Mouse (Mus musculus): ENCODE results near the gene Haghl. TPM values are rescaled to one million over a fixed set of nuclear protein-coding genes. Genes with fewer than 3 reads are reported as not detected.

Gene Haghl
- polyA plus RNA-seq, 1 experiment from 2014 or later: 75.6 TPM

GRCm38 (mm10) chr17:25794998-25795397 lies 9.5 kb upstream of the Haghl start:
- H3K4me2 ChIP-seq (replicated peaks; ENCODE audit: low read depth, low read length): peak overlapping the region; percentile 99
- WGBS: 74% methylated on average over 17 of the region's 17 CpGs
- H3K9ac ChIP-seq (ENCODE audit: low read depth, low read length): 0 out of 2 replicates have a peak overlapping the region, but pooled peaks have one; percentile 78
- H3K4me3 ChIP-seq (ENCODE audit: low read length): no peak overlapping the region; the same call in 1 of the 2 replicates
- peaks cover 6% of the 10 kb centered on the region for H3K36me3 ChIP-seq (ENCODE audit: control insufficient read depth, insufficient read depth, low read length)
- H3K9me3 ChIP-seq (ENCODE audit: control insufficient read depth, low read length): no peaks in the 10 kb centered on the region
- H3K4me1 ChIP-seq (ENCODE audit: control insufficient read depth, insufficient read depth, low read length): peaks cover 50% of the 10 kb centered on the region
- no peak for ATAC-seq (ENCODE audit: low FRiP score, low TSS enrichment)
- no peaks in the 10 kb centered on the region for H3K27me3 ChIP-seq (ENCODE audit: control insufficient read depth, insufficient read depth, low read length)
- peak overlapping the region; percentile 7; the same call in 1 of the 2 replicates for H3K27ac ChIP-seq (ENCODE audit: low read depth, low read length)

DNA sequence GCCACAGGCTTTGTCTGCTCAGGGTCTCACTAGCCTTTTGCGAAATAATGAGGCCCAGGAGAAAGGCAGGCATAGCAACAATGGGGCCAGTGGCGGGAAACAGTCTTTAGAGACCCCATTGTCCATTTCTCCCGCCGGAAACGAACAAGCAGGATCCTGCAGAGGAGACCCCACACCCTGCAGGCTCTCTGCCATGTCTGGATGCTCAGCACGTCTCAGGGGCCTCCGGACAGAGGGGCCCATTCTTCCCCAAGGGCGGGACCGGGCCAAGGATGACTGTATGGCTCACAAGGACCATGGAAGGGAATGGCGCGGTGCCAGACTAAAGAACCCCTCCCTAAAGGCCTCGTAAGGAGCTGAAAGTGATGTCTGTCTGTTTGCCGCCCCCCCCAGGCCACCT lies 8.7 kb upstream of the Haghl start:
- Histone ChIP-seq H3K9ac (ENCODE audit: low read depth, low read length) (no peak overlapping the region), H3K27me3 (ENCODE audit: control insufficient read depth, insufficient read depth, low read length) (no peaks in the 10 kb centered on the region), H3K9me3 (ENCODE audit: control insufficient read depth, low read length) (no peaks in the 10 kb centered on the region), H3K4me3 (ENCODE audit: low read length) (no peak overlapping the region; the same call in 1 of the 2 replicates), H3K36me3 (ENCODE audit: control insufficient read depth, insufficient read depth, low read length) (peaks cover 14% of the 10 kb centered on the region), H3K4me1 (ENCODE audit: control insufficient read depth, insufficient read depth, low read length) (peaks cover 50% of the 10 kb centered on the region), H3K27ac (ENCODE audit: low read depth, low read length) (peak overlapping the region; percentile 37; the same call in 1 of the 2 replicates), H3K4me2 (replicated peaks; ENCODE audit: low read depth, low read length) (no peak overlapping the region)
- WGBS: 81% methylated on average over 13 of the region's 13 CpGs
- no peak for ATAC-seq (ENCODE audit: low FRiP score, low TSS enrichment)

DNA sequence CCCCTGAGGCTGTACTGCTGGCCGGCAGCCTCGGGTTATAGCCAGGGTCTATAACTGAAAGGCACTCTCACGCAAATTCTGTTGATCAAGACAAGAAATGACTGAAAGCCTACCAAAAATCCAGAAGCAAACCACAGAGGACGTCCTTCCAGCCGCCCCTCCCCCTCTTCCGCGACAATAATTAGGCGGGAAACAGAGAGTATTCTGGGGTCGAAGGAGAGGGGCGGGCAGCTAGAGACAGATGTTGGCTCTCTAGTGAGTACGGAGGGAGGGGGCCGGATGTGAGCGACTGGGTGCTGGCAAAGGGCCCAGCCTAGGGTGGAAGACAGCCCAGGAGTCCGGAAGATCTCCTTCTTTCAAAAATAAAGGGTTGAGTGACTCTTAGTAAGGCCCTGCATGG lies 7.1 kb upstream of the Haghl start, which contains the start of gene Fam173a:
TSS of gene Fam173a (minus strand) at position 287 of the 400 bp plus-strand sequence.
- H3K4me1 ChIP-seq (ENCODE audit: control insufficient read depth, insufficient read depth, low read length): peaks cover 50% of the 10 kb centered on the region
- H3K36me3 ChIP-seq (ENCODE audit: control insufficient read depth, insufficient read depth, low read length): peaks cover 21% of the 10 kb centered on the region
- H3K9ac ChIP-seq (ENCODE audit: low read depth, low read length): peak within 1 kb of the TSS; percentile 82
- peak within 1 kb of the TSS; percentile 99 for H3K27ac ChIP-seq (ENCODE audit: low read depth, low read length)
- peak within 1 kb of the TSS; percentile 92 for H3K4me2 ChIP-seq (replicated peaks; ENCODE audit: low read depth, low read length)
- no peaks in the 10 kb centered on the region for H3K9me3 ChIP-seq (ENCODE audit: control insufficient read depth, low read length)
- H3K4me3 ChIP-seq (ENCODE audit: low read length): peak within 1 kb of the TSS; percentile 89
- no peaks in the 10 kb centered on the region for H3K27me3 ChIP-seq (ENCODE audit: control insufficient read depth, insufficient read depth, low read length)
- ATAC-seq (ENCODE audit: low FRiP score, low TSS enrichment): peak; percentile 63
- under 1% methylated on average over 14 of the region's 14 CpGs for WGBS

GRCm38 (mm10) chr17:25791843-25792527 lies 6.5 kb upstream of the Haghl start:
- Histone ChIP-seq H3K36me3 (ENCODE audit: control insufficient read depth, insufficient read depth, low read length) (peaks cover 23% of the 10 kb centered on the region), H3K4me2 (replicated peaks; ENCODE audit: low read depth, low read length) (peak overlapping the region; percentile 92), H3K27me3 (ENCODE audit: control insufficient read depth, insufficient read depth, low read length) (no peaks in the 10 kb centered on the region), H3K4me1 (ENCODE audit: control insufficient read depth, insufficient read depth, low read length) (peaks cover 50% of the 10 kb centered on the region), H3K4me3 (ENCODE audit: low read length) (peak overlapping the region; percentile 89), H3K27ac (ENCODE audit: low read depth, low read length) (peak overlapping the region; percentile 99), H3K9ac (ENCODE audit: low read depth, low read length) (peak overlapping the region; percentile 82), H3K9me3 (ENCODE audit: control insufficient read depth, low read length) (no peaks in the 10 kb centered on the region)
- ATAC-seq (ENCODE audit: low FRiP score, low TSS enrichment): peak; percentile 28
- WGBS: under 1% methylated on average over 45 of the region's 45 CpGs

GRCm38 (mm10) chr17:25791320-25791842 lies 5.9 kb upstream of the Haghl start:
- H3K4me1 ChIP-seq (ENCODE audit: control insufficient read depth, insufficient read depth, low read length): peaks cover 49% of the 10 kb centered on the region
- WGBS: 30% methylated on average over 19 of the region's 19 CpGs
- ATAC-seq (ENCODE audit: low FRiP score, low TSS enrichment): peak; percentile 26; the same call in 1 of the 2 replicates

DNA sequence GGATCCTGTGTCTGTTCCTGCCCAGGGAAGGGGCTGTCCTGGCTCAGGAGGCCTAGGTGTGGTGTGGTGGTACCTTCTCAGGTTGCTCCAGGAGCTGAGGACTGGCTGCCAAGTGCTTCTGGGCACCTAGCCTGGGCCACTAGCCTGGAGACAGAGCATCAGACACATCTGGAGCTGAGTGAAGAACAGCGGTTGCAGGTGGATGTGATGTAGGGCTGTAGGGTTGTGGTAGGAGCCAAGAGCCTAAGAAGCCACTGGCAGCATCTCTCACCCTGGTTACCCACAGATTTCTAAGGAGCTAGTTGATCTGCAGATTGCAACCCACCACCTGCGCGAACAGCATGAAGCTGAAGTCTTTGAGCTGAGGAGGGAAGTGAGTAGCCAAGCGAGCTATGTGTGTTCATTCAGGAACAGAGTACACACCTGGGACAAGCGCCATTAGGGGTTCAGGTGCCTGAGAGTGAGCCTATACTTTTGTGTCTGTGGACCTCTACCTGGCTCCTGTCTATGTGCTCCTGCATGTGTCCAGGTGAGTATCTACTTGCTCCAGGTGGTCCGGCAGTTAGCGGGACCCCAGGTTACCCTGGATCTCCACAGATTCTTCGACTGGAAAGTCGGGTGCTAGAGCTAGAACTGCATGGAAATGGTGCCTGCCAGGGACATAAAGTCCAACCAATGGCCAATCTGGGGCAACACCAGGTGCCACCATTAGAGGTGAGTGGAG lies 1.5 kb upstream of the Haghl start:
- Histone ChIP-seq H3K4me1 (ENCODE audit: control insufficient read depth, insufficient read depth, low read length) (peaks cover 22% of the 10 kb centered on the region), H3K9ac (ENCODE audit: low read depth, low read length) (no peak overlapping the region), H3K4me3 (ENCODE audit: low read length) (no peak overlapping the region), H3K27ac (ENCODE audit: low read depth, low read length) (no peak overlapping the region), H3K27me3 (ENCODE audit: control insufficient read depth, insufficient read depth, low read length) (no peaks in the 10 kb centered on the region), H3K4me2 (replicated peaks; ENCODE audit: low read depth, low read length) (no peak overlapping the region), H3K36me3 (ENCODE audit: control insufficient read depth, insufficient read depth, low read length) (peaks cover 39% of the 10 kb centered on the region), H3K9me3 (ENCODE audit: control insufficient read depth, low read length) (no peaks in the 10 kb centered on the region)
- ATAC-seq (ENCODE audit: low FRiP score, low TSS enrichment): no peak
- 92% methylated on average over 9 of the region's 9 CpGs for WGBS

More at GRCm38 (mm10) chr17:25791320-25791842, 5.9 kb upstream of the Haghl start:
- Histone ChIP-seq H3K9me3 (ENCODE audit: control insufficient read depth, low read length) (no peaks in the 10 kb centered on the region), H3K27ac (ENCODE audit: low read depth, low read length) (peak overlapping the region; percentile 99; the same call in 1 of the 2 replicates), H3K36me3 (ENCODE audit: control insufficient read depth, insufficient read depth, low read length) (peaks cover 23% of the 10 kb centered on the region), H3K4me2 (replicated peaks; ENCODE audit: low read depth, low read length) (peak overlapping the region; percentile 92), H3K27me3 (ENCODE audit: control insufficient read depth, insufficient read depth, low read length) (no peaks in the 10 kb centered on the region), H3K9ac (ENCODE audit: low read depth, low read length) (peak overlapping the region; percentile 82), H3K4me3 (ENCODE audit: low read length) (peak overlapping the region; percentile 89)

DNA sequence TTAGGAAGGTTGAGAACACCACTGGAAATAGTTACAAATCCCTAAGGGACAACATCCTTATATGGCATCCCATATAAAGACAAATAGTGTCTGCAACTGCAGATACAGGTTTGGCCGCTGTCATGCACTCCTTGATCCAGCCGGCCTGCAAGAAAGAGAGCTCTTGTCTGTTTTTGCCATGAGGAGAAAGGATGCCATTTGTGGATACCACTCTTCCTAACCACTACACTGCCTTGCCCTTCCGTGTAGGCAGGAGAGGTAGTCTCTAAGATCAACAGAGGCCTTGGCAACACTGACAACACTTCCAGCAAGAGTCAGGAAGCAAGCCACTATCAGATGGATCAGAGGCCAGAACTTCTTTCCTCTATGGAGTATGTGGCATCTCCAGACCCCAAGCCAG lies 807 bp upstream of the Haghl start, which contains the start of gene Ccdc78:
TSS of gene Ccdc78 (plus strand) at position 301 of the 400 bp plus-strand sequence.
- Histone ChIP-seq H3K9me3 (ENCODE audit: control insufficient read depth, low read length) (no peaks in the 10 kb centered on the region), H3K27ac (ENCODE audit: low read depth, low read length) (peak within 1 kb of the TSS; percentile 65; the same call in 1 of the 2 replicates), H3K4me3 (ENCODE audit: low read length) (peak within 1 kb of the TSS; percentile 58), H3K9ac (ENCODE audit: low read depth, low read length) (peak within 1 kb of the TSS; percentile 65; the same call in 1 of the 2 replicates), H3K36me3 (ENCODE audit: control insufficient read depth, insufficient read depth, low read length) (peaks cover 45% of the 10 kb centered on the region), H3K27me3 (ENCODE audit: control insufficient read depth, insufficient read depth, low read length) (no peaks in the 10 kb centered on the region), H3K4me1 (ENCODE audit: control insufficient read depth, insufficient read depth, low read length) (peaks cover 19% of the 10 kb centered on the region), H3K4me2 (replicated peaks; ENCODE audit: low read depth, low read length) (peak within 1 kb of the TSS; percentile 57)
- no peak for ATAC-seq (ENCODE audit: low FRiP score, low TSS enrichment)
- WGBS: 90% methylated on average over 3 of the region's 3 CpGs

GRCm38 (mm10) chr17:25783861-25784574 lies 1.5 kb downstream of the Haghl start:
- Histone ChIP-seq H3K36me3 (ENCODE audit: control insufficient read depth, insufficient read depth, low read length) (peaks cover 47% of the 10 kb centered on the region), H3K4me1 (ENCODE audit: control insufficient read depth, insufficient read depth, low read length) (peaks cover 12% of the 10 kb centered on the region), H3K9ac (ENCODE audit: low read depth, low read length) (peak overlapping the region; percentile 65; the same call in 1 of the 2 replicates), H3K4me2 (replicated peaks; ENCODE audit: low read depth, low read length) (peak overlapping the region; percentile 57), H3K4me3 (ENCODE audit: low read length) (peak overlapping the region; percentile 58), H3K9me3 (ENCODE audit: control insufficient read depth, low read length) (no peaks in the 10 kb centered on the region), H3K27ac (ENCODE audit: low read depth, low read length) (no peak overlapping the region), H3K27me3 (ENCODE audit: control insufficient read depth, insufficient read depth, low read length) (no peaks in the 10 kb centered on the region)
- 75% methylated on average over 15 of the region's 15 CpGs for WGBS
- ATAC-seq (ENCODE audit: low FRiP score, low TSS enrichment): 0 out of 2 replicates have a peak, but pooled peaks have one; percentile 10
